Mouse (Mus musculus): Measurements from ENCODE around the gene Itpr3.

The Itpr3 gene

GRCm38 (mm10) chr17:27071630-27072029, 14.5 kb downstream of the Itpr3 start:
- DNase-seq (ENCODE audit: low spot score), result no peak

GRCm38 (mm10) chr17:27072363-27072762, 15.3 kb downstream of the Itpr3 start:
- DNase-seq (ENCODE audit: low spot score), result no peak

- no peak for DNase-seq (ENCODE audit: low spot score)
These were observed 16.0 kb downstream of the Itpr3 start for GRCm38 (mm10) chr17:27073126-27073525.

GRCm38 (mm10) chr17:27073778-27074177, 16.7 kb downstream of the Itpr3 start:
- DNase-seq (ENCODE audit: low spot score), result no peak

GRCm38 (mm10) chr17:27074236-27074635, 17.1 kb downstream of the Itpr3 start:
- no peak for DNase-seq (ENCODE audit: low spot score)

- DNase-seq (ENCODE audit: low spot score), result no peak
These were observed 18.0 kb downstream of the Itpr3 start for GRCm38 (mm10) chr17:27074849-27075745.

GRCm38 (mm10) chr17:27077133-27077532, 20.0 kb downstream of the Itpr3 start:
- no peak for DNase-seq (ENCODE audit: low spot score)

- DNase-seq (ENCODE audit: low spot score), result no peak
These were observed 20.8 kb downstream of the Itpr3 start for GRCm38 (mm10) chr17:27077920-27078319.

GRCm38 (mm10) chr17:27078499-27078898, 21.4 kb downstream of the Itpr3 start:
- no peak for DNase-seq (ENCODE audit: low spot score)

- no peak for DNase-seq (ENCODE audit: low spot score)
These were observed 24.8 kb downstream of the Itpr3 start for GRCm38 (mm10) chr17:27081868-27082267.

GRCm38 (mm10) chr17:27082796-27083195, 25.7 kb downstream of the Itpr3 start:
- no peak for DNase-seq (ENCODE audit: low spot score)

GRCm38 (mm10) chr17:27083601-27084000, 26.5 kb downstream of the Itpr3 start:
- no peak for DNase-seq (ENCODE audit: low spot score)

- DNase-seq (ENCODE audit: low spot score), result peak; percentile 65
These were observed 28.6 kb downstream of the Itpr3 start for GRCm38 (mm10) chr17:27085676-27086075.

GRCm38 (mm10) chr17:27087426-27087825, 30.3 kb downstream of the Itpr3 start:
- no peak for DNase-seq (ENCODE audit: low spot score)

GRCm38 (mm10) chr17:27090068-27090467, 33.0 kb downstream of the Itpr3 start:
- DNase-seq (ENCODE audit: low spot score), result no peak

GRCm38 (mm10) chr17:27095690-27096089, 38.6 kb downstream of the Itpr3 start:
- DNase-seq (ENCODE audit: low spot score), result no peak

GRCm38 (mm10) chr17:27101675-27102074, 44.6 kb downstream of the Itpr3 start:
- DNase-seq (ENCODE audit: low spot score), result no peak

GRCm38 (mm10) chr17:27105698-27106470, 48.8 kb downstream of the Itpr3 start:
- DNase-seq (ENCODE audit: low spot score), result no peak

- no peak for DNase-seq (ENCODE audit: low spot score)
These were observed 49.6 kb downstream of the Itpr3 start for GRCm38 (mm10) chr17:27106745-27107144.

GRCm38 (mm10) chr17:27107936-27108335, 50.8 kb downstream of the Itpr3 start:
- DNase-seq (ENCODE audit: low spot score), result no peak

- DNase-seq (ENCODE audit: low spot score), result no peak
These were observed 53.0 kb downstream of the Itpr3 start for GRCm38 (mm10) chr17:27110072-27110471.

- no peak for DNase-seq (ENCODE audit: low spot score)
These were observed 61.8 kb downstream of the Itpr3 start for GRCm38 (mm10) chr17:27118676-27119539.

Measured in c-Kit-positive CD71-positive TER-119-positive erythroid progenitor cells, embryonic 14.5 days (primary cell).